Mouse (Mus musculus) B cell, adult 62 days (primary cell): ENCODE measurements around the gene Fbxl22. TPM values are rescaled to one million over a fixed set of nuclear protein-coding genes. Genes with fewer than 3 reads are reported as not detected.

Experiments
- total RNA-seq: library from RNA; stranded (reverse); gene quantifications from 4 replicates; pipeline ENCODE4 v1.2.4, GENCODE M21; 2023

Gene Fbxl22
- total RNA-seq: 4.1 to 4.9 TPM (median 4.6 TPM) in 4 replicates

DNA sequence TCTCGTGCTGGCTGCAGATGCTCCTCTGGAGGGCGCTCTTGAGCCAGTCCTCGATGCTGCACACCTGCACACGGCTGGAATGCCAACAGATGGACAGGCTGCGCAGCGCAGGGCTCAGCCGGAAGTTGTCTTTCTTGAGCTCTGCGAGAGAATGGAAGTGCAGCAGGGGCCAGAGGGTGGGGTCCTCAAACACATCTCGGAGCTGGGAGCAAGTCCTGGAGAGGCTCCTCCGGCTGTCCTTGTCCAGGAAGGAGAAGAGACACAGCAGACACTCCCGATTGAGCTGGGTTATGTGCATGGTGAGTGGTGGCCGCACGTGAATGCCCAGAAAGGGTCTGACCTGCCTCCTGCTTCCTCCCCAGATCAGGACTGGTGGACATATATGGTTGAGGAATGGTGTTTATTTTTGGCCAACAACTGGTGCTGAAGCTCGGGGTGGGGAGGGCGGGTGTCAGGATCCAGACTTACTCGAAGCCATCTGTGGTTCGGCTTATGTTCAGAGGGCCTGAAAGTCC is at the start of gene Fbxl22:
Fbxl22 (minus strand) TSS at position 338 of the 515 bp plus-strand sequence.

Other genes with a start within 250 kb of the Fbxl22 start
- 109 to 115 TPM (median 110 TPM) in 4 replicates for gene Herc1, start 164.1 kb downstream of the Fbxl22 start, total RNA-seq
- gene Usp3, start 78.5 kb upstream of the Fbxl22 start, total RNA-seq: 86.7 to 98.1 TPM (median 96.6 TPM) in 4 replicates
- gene Car12, start 199.1 kb upstream of the Fbxl22 start, total RNA-seq: 0.17 to 0.19 TPM in 2 of 4 replicates, not detected in the others